Mouse (Mus musculus): ENCODE measurements around the gene Hoxc5.

GRCm38 (mm10) chr15:102921053-102922011, 45.9 kb upstream of the Hoxc5 start, which contains the start of gene Hoxc13:
- no peak for TF ChIP-seq EP300 (IDR thresholded peaks at IDR 0.05; ENCODE audit: low read depth)
- TF ChIP-seq CTCF (IDR thresholded peaks at IDR 0.05; ENCODE audit: low read depth) = no peak

Data from liver, postnatal 0 days (tissue).